9 mouse cellular contexts compared by ENCODE assay signal in genomic region chr6:31560138-31560959, GRCm38 (mm10). TPM values are rescaled to one million over a fixed set of nuclear protein-coding genes. Genes with fewer than 3 reads are reported as not detected.
DNase-seq lines count a peak whose midpoint lies in the region; ATAC-seq lines count a peak whose summit lies in the region.
"Had no signal": no experiment of that assay in that cellular context is flagged by ENCODE, and none has a peak within 500 bp of the region (broad histone marks: within the 10 kb centered on the region; RNA-seq: fewer than 3 reads in every experiment).

No protein-coding gene starts in this region.

- no peak for ATAC-seq in heart, embryonic 11.5 days (replicated peaks; ENCODE audit: insufficient number of reproducible peaks, low FRiP score, low TSS enrichment)
- 0 out of 2 replicates have a peak, but pooled peaks have one; percentile 9 for ATAC-seq in lung, embryonic 16.5 days (ENCODE audit: low read depth)
- ATAC-seq in hindbrain, embryonic 13.5 days (ENCODE audit: low FRiP score) = no peak
- ATAC-seq in neural tube, embryonic 15.5 days (ENCODE audit: low FRiP score) = no peak

- no peak overlapping the region for H3K27ac ChIP-seq in heart, embryonic 11.5 days (ENCODE audit: low read depth, low read length)
- no peak overlapping the region for H3K27ac ChIP-seq in lung, embryonic 16.5 days (ENCODE audit: low read length)
- no peak overlapping the region for H3K27ac ChIP-seq in hindbrain, embryonic 13.5 days
- H3K27ac ChIP-seq in neural tube, embryonic 15.5 days (replicated peaks) = no peak overlapping the region

- H3K36me3 ChIP-seq in heart, embryonic 11.5 days (ENCODE audit: control insufficient read depth, insufficient read depth, low read length) = no peaks in the 10 kb centered on the region
- H3K36me3 ChIP-seq in lung, embryonic 16.5 days (ENCODE audit: control insufficient read depth, insufficient read depth, low read length) = no peaks in the 10 kb centered on the region
- H3K36me3 ChIP-seq in hindbrain, embryonic 13.5 days = no peaks in the 10 kb centered on the region; the same call in 1 of the 2 replicates
- no peaks in the 10 kb centered on the region for H3K36me3 ChIP-seq in neural tube, embryonic 15.5 days

- no peak for DNase-seq in heart, postnatal 14 days
- DNase-seq in lung, postnatal 25 days (ENCODE audit: low spot score) = no peak
- no peak for DNase-seq in cerebellum, adult 9-10 months
- DNase-seq in kidney, postnatal 14 days = no peak
- DNase-seq: right cerebral cortex, postnatal 25 days had no signal

- no peak overlapping the region for H3K4me3 ChIP-seq in heart, embryonic 11.5 days (ENCODE audit: low read depth, low read length)
- 0 out of 2 replicates have a peak overlapping the region, but pooled peaks have one; percentile 11 for H3K4me3 ChIP-seq in lung, embryonic 16.5 days (ENCODE audit: low read length)
- peak overlapping the region; percentile 8; the same call in 1 of the 2 replicates for H3K4me3 ChIP-seq in hindbrain, embryonic 13.5 days
- H3K4me3 ChIP-seq in neural tube, embryonic 15.5 days (replicated peaks) = no peak overlapping the region

- no peaks in the 10 kb centered on the region for H3K9me3 ChIP-seq in heart, embryonic 11.5 days (replicated peaks; ENCODE audit: control insufficient read depth, low read length)
- no peaks in the 10 kb centered on the region for H3K9me3 ChIP-seq in lung, embryonic 16.5 days (ENCODE audit: control insufficient read depth, low read length)
- no peaks in the 10 kb centered on the region for H3K9me3 ChIP-seq in hindbrain, embryonic 13.5 days
- H3K9me3 ChIP-seq in neural tube, embryonic 15.5 days (replicated peaks) = no peaks in the 10 kb centered on the region

- 18% methylated on average over 13 of the region's 13 CpGs for WGBS in heart, embryonic 11.5 days (ENCODE audit: insufficient replicate concordance)
- WGBS in lung, embryonic 16.5 days = 24% methylated on average over 13 of the region's 13 CpGs
- WGBS in hindbrain, embryonic 13.5 days = 7% methylated on average over 13 of the region's 13 CpGs
- 16% methylated on average over 13 of the region's 13 CpGs for WGBS in neural tube, embryonic 15.5 days

- no peak overlapping the region for H3K9ac ChIP-seq in heart, embryonic 11.5 days (ENCODE audit: low read depth, low read length)
- no peak overlapping the region for H3K9ac ChIP-seq in lung, embryonic 16.5 days (ENCODE audit: low read length)
- H3K9ac ChIP-seq in hindbrain, embryonic 13.5 days = no peak overlapping the region; the same call in 1 of the 2 replicates
- H3K9ac ChIP-seq in neural tube, embryonic 15.5 days (replicated peaks) = no peak overlapping the region

- peak overlapping the region; percentile 98 for H3K4me2 ChIP-seq in heart, embryonic 11.5 days
- H3K4me2 ChIP-seq in lung, embryonic 16.5 days (ENCODE audit: low read depth, low read length) = peak overlapping the region; percentile 82
- peak overlapping the region; percentile 88 for H3K4me2 ChIP-seq in hindbrain, embryonic 13.5 days
- H3K4me2 ChIP-seq in neural tube, embryonic 15.5 days = peak overlapping the region; percentile 96

- no peaks in the 10 kb centered on the region for H3K27me3 ChIP-seq in heart, embryonic 11.5 days (ENCODE audit: control insufficient read depth, insufficient read depth, low read length)
- H3K27me3 ChIP-seq in lung, embryonic 16.5 days (ENCODE audit: control insufficient read depth, insufficient read depth, low read depth, low read length) = peaks cover 18% of the 10 kb centered on the region
- no peaks in the 10 kb centered on the region for H3K27me3 ChIP-seq in hindbrain, embryonic 13.5 days
- no peaks in the 10 kb centered on the region for H3K27me3 ChIP-seq in neural tube, embryonic 15.5 days (replicated peaks)

- intact Hi-C loops in heart, postnatal 14 days (cut with DNase I) = loop anchor here (2.0 kb wide), 2 partner anchors 16 to 32 kb away; no protein-coding TSS in a partner anchor

- peaks cover 22% of the 10 kb centered on the region for H3K4me1 ChIP-seq in heart, embryonic 11.5 days (ENCODE audit: control insufficient read depth, insufficient read depth, low read length)
- H3K4me1 ChIP-seq in lung, embryonic 16.5 days (replicated peaks; ENCODE audit: control insufficient read depth, insufficient read depth, low read length) = peaks cover 19% of the 10 kb centered on the region
- H3K4me1 ChIP-seq in hindbrain, embryonic 13.5 days (replicated peaks) = peaks cover 51% of the 10 kb centered on the region
- peaks cover 47% of the 10 kb centered on the region for H3K4me1 ChIP-seq in neural tube, embryonic 15.5 days

RNA-seq across cellular contexts. Expression of gene Podxl, which starts 3.4 kb away (rescaled TPM):
- 22.7 and 26.0 TPM in 2 replicates for polyA plus RNA-seq in heart, embryonic 11.5 days (2014; fragmentation: Nextera tagmentation; extraction: Ambion mirVana)
- 10 to 100 TPM; 87.5 to 88.3 TPM for total RNA-seq in heart, postnatal 14 days (2021)
- polyA plus RNA-seq in lung, embryonic 16.5 days (2015; fragmentation: Nextera tagmentation; extraction: Ambion mirVana) = 35.0 and 37.4 TPM in 2 replicates
- polyA plus RNA-seq in hindbrain, embryonic 13.5 days (2015; fragmentation: Nextera tagmentation; extraction: Ambion mirVana) = 13.4 and 14.1 TPM in 2 replicates
- 9.2 and 13.1 TPM in 2 replicates for polyA plus RNA-seq in neural tube, embryonic 15.5 days (2015; fragmentation: Nextera tagmentation; extraction: Ambion mirVana)

Comparison
In these comparisons a context has a peak if more than half of its experiments do, and no peak if none do; other contexts are left out.
1. H3K4me3 ChIP-seq: peak in lung, embryonic 16.5 days (single experiment) and hindbrain, embryonic 13.5 days (single experiment); none in heart, embryonic 11.5 days (single experiment) and neural tube, embryonic 15.5 days (single experiment).
2. Peak in every context shown above with its lines, with median percentiles within 50 percentile points of each other: H3K4me2 ChIP-seq.